Mouse (Mus musculus): ENCODE measurements at regions not wholly inside any gene's neighbourhood (a gene's known extent, or its start where the extent isn't known, plus 50 kb on each side); places are given as distances from the start of the nearest gene placed in this dataset.

- Histone ChIP-seq H3K9ac (ENCODE audit: low read length) (no peak overlapping the region), H3K27me3 (replicated peaks; ENCODE audit: control insufficient read depth, insufficient read depth, low read length) (no peaks in the 10 kb centered on the region), H3K27ac (ENCODE audit: low read depth) (no peak overlapping the region), H3K36me3 (ENCODE audit: control insufficient read depth, insufficient read depth, low read length) (no peaks in the 10 kb centered on the region), H3K9me3 (ENCODE audit: control insufficient read depth, low read length) (no peaks in the 10 kb centered on the region), H3K4me3 (ENCODE audit: low read depth, low read length) (no peak overlapping the region), H3K4me1 (replicated peaks; ENCODE audit: control insufficient read depth, insufficient read depth, low read length) (no peaks in the 10 kb centered on the region), H3K4me2 (ENCODE audit: low read length) (no peak overlapping the region)
- WGBS: 37% methylated on average over 1 of the region's 1 CpGs
- no peak for DNase-seq (ENCODE audit: low spot score)
- no peak for ATAC-seq (replicated peaks; ENCODE audit: low FRiP score, low TSS enrichment, low read depth)
Measured at GRCm38 (mm10) chr1:95223289-95223688, 90.1 kb upstream of the Fam174a start.

DNA sequence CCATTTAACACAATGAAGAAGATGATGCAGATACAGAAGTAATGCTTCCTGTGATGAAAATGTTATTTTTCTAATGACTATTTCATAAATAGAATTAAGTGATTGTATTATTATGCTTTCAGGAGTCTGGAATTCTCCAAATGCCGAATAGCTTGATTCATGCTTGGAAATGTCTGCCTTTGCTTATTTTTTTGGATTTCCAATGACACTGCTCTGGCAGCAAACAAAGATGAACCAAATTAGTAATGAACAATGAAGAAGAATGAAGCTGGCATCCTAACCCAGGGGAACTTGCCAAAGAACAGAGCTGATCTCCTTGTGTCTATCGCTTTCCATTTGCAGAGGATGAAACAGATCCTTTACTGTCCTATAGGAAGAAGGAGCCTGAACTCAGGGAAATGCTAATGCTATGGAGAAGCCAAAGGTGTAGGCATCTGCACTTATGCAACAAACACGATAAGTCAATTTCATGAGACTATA, 71.7 kb upstream of the Fam174a start:
- no peak overlapping the region for H3K9ac ChIP-seq (ENCODE audit: low read length)
- H3K27me3 ChIP-seq (replicated peaks; ENCODE audit: control insufficient read depth, insufficient read depth, low read length): no peaks in the 10 kb centered on the region
- no peak overlapping the region for H3K27ac ChIP-seq (ENCODE audit: low read depth)
- no peak overlapping the region for H3K4me3 ChIP-seq (ENCODE audit: low read depth, low read length)
- no peaks in the 10 kb centered on the region for H3K9me3 ChIP-seq (ENCODE audit: control insufficient read depth, low read length)
- DNase-seq (ENCODE audit: low spot score) (no peak), ATAC-seq (replicated peaks; ENCODE audit: low FRiP score, low TSS enrichment, low read depth) (no peak)
- 84% methylated on average over 3 of the region's 3 CpGs for WGBS
- no peaks in the 10 kb centered on the region for H3K4me1 ChIP-seq (replicated peaks; ENCODE audit: control insufficient read depth, insufficient read depth, low read length)
- no peak overlapping the region for H3K4me2 ChIP-seq (ENCODE audit: low read length)
- no peaks in the 10 kb centered on the region for H3K36me3 ChIP-seq (ENCODE audit: control insufficient read depth, insufficient read depth, low read length)
